Mouse (Mus musculus) heart, embryonic 11.5 days (tissue): ENCODE measurements around the gene Csta1. TPM values are rescaled to one million over a fixed set of nuclear protein-coding genes. Genes with fewer than 3 reads are reported as not detected.
"Not testable (repeated sequence)": the region's sequence is repeated elsewhere in the genome, so short reads cannot be mapped to it uniquely, and the experiment has no call there.

ENCODE experiments used
- ATAC-seq: fragments of 200-750 bp; cut with Nextera tagmentation; replicated peaks from 2 replicates; pipeline ENCODE4 v1.8.0; 2017; ENCODE audit warnings: moderate library complexity; ENCODE audit not compliant: insufficient number of reproducible peaks, low FRiP score, low TSS enrichment
- H3K27ac ChIP-seq: fragments of 300-500 bp; sonication (generic); 2 replicates; pipeline ENCODE4 v1.5.1; 2014; ENCODE audit warnings: mild to moderate bottlenecking, low read depth, low read length
- H3K27me3 ChIP-seq: fragments of 300-500 bp; sonication (generic); 2 replicates; pipeline ENCODE4 v1.6.1; 2014; ENCODE audit warnings: mild to moderate bottlenecking, low read length, mixed read lengths; ENCODE audit not compliant: control insufficient read depth, insufficient read depth
- H3K36me3 ChIP-seq: fragments of 300-500 bp; sonication (generic); 2 replicates; pipeline ENCODE4 v1.6.1; 2014; ENCODE audit warnings: mild to moderate bottlenecking, low read length, moderate library complexity, mixed read lengths; ENCODE audit not compliant: control insufficient read depth, insufficient read depth
- H3K4me1 ChIP-seq: fragments of 300-500 bp; sonication (generic); 2 replicates; pipeline ENCODE4 v1.6.1; 2014; ENCODE audit warnings: low read length; ENCODE audit not compliant: control insufficient read depth, insufficient read depth
- H3K4me2 ChIP-seq: fragments of 300-500 bp; sonication (generic); 2 replicates; pipeline ENCODE4 v1.6.1; 2014; ENCODE audit warnings: mild to moderate bottlenecking, moderate library complexity
- H3K4me3 ChIP-seq: fragments of 300-500 bp; sonication (generic); 2 replicates; pipeline ENCODE4 v1.5.1; 2014; ENCODE audit warnings: low read depth, low read length
- H3K9ac ChIP-seq: fragments of 300-500 bp; sonication (generic); 2 replicates; pipeline ENCODE4 v1.6.1; 2014; ENCODE audit warnings: mild to moderate bottlenecking, low read depth, low read length, moderate library complexity
- H3K9me3 ChIP-seq: fragments of 300-500 bp; sonication (generic); replicated peaks from 2 replicates; pipeline ENCODE4 v1.6.1; 2016; ENCODE audit warnings: low read length; ENCODE audit not compliant: control insufficient read depth
- WGBS: fragments of 180-500 bp; shearing (Covaris S2); extraction: QIAGEN DNeasy Blood & Tissue Kit; methylation state at CpG from one replicate; pipeline ENCODE4 v1.1.7; 2014; ENCODE audit not compliant: insufficient replicate concordance; 5-methylcytosine and 5-hydroxymethylcytosine counted together
- polyA plus RNA-seq: library from polyadenylated mRNA; unstranded; fragments of >200 nt; fragmentation: Nextera tagmentation; extraction: Ambion mirVana; gene quantifications from 2 replicates; pipeline ENCODE4 v1.2.1, GENCODE M21; 2014

Csta1 gene
- polyA plus RNA-seq, 1 experiment from 2014 or later = not detected

DNA sequence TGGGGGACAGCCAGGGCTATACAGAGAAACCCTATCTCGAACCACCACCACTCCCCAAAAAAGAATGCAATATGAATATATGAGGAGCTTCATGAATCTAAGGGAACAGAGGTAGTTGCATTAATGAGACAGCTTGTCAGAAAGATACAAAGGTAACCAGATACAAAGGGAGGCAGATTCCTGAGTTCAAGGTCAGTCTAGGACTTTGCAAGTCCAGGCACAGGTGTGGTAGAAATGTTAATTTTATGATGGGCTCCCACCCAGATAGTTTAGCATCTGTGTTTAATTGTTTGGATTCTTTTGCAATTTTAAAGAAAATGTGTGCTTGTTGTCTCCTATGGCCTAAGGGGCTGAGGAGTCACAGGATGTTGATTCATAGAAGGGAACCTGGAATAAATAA is 28.8 kb downstream of the Csta1 start:
- Histone ChIP-seq H3K27ac (no peak overlapping the region), H3K4me3 (no peak overlapping the region), H3K4me2 (no peak overlapping the region), H3K9me3 (peaks cover 4% of the 10 kb centered on the region), H3K9ac (no peak overlapping the region), H3K4me1 (no peaks in the 10 kb centered on the region), H3K36me3 (no peaks in the 10 kb centered on the region), H3K27me3 (no peaks in the 10 kb centered on the region)
- 69% methylated on average over 1 of the region's 1 CpGs for WGBS
- ATAC-seq = no peak

DNA sequence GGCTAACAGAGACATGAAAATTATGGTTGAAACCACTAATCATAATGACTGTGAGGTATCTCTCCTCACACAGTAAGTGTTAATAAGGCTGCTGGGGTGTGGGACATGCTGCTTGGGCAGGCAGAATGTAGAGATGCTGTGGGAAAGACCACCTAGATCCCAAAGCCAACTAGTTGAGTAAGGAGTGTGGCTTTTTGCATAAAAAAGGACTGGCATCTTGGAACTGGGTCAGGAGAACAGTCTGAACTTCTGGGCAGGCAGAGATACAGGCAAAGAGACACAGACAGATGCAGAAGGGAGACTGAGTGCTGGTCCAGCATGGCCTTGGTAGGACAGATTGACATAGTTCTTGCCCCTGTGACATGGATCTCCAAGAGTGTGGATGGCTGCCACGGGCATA is 29.5 kb downstream of the Csta1 start:
- no peak overlapping the region for H3K4me2 ChIP-seq
- no peak overlapping the region for H3K9ac ChIP-seq
- H3K4me3 ChIP-seq = no peak overlapping the region
- WGBS = 85% methylated on average over 1 of the region's 1 CpGs
- peaks cover 4% of the 10 kb centered on the region for H3K9me3 ChIP-seq
- ATAC-seq = no peak
- no peaks in the 10 kb centered on the region for H3K4me1 ChIP-seq
- no peaks in the 10 kb centered on the region for H3K27me3 ChIP-seq
- no peak overlapping the region for H3K27ac ChIP-seq
- no peaks in the 10 kb centered on the region for H3K36me3 ChIP-seq

DNA sequence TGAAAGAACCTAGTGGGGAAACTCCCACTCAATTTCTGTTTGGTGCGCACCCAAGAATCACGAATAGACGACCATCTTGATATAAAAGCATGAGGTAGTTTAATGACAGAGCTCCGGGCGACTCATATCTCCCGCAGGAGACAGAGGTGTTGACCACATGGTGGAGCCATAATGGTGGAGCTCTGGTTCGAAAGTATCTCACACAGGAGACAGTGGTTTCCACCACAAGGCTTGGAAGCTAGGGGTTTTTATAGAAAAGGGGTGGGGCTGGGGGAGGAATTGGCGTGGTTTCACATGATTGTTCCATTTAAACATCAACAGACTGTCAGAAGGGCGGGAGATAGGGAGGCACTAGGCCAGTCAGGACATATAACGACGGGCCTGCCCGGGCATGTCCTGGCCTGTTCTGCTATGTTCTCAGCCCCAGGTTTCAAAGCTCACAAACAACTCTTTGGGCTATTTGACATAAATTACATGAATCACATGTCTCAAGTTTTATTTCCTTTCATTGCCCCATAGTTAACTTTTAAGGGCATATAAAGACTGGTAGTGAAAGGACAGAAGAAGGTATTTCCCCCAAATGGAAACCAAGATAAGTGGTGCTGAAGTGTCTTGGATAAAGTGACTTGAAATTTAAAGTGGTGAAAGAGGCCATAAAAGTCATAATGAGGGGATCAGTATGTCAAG is 33.1 kb downstream of the Csta1 start:
- not testable (repeated sequence) for H3K36me3 ChIP-seq, H3K4me2 ChIP-seq, H3K27me3 ChIP-seq, H3K4me1 ChIP-seq, ATAC-seq, H3K4me3 ChIP-seq, H3K9me3 ChIP-seq, H3K9ac ChIP-seq, H3K27ac ChIP-seq
- WGBS = 87% methylated on average over 12 of the region's 12 CpGs

DNA sequence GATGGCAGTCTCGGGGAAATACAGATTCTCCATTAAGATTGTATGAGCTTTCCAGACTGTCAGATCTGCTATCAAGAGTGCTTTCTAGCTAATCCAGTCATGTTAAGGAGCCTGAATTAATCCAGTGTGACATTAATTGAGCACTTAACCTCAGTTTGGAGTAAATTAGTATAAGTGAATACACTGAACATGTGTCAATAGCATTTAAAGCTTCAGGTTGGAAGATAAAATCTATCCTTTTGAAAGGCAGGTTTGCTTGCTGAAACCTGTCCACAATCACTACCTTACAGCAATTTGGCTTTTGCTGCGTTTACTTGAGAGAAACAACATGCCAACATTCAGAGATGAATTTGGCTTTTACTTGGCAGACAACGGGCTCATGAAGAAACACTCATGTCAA is 37.0 kb downstream of the Csta1 start:
- H3K4me1 ChIP-seq = no peaks in the 10 kb centered on the region
- H3K27me3 ChIP-seq = no peaks in the 10 kb centered on the region
- ATAC-seq = no peak
- H3K4me3 ChIP-seq = no peak overlapping the region
- no peaks in the 10 kb centered on the region for H3K9me3 ChIP-seq
- no peak overlapping the region for H3K9ac ChIP-seq
- 88% methylated on average over 3 of the region's 3 CpGs for WGBS
- H3K27ac ChIP-seq = no peak overlapping the region
- H3K4me2 ChIP-seq = no peak overlapping the region
- H3K36me3 ChIP-seq = peaks cover 5% of the 10 kb centered on the region

DNA sequence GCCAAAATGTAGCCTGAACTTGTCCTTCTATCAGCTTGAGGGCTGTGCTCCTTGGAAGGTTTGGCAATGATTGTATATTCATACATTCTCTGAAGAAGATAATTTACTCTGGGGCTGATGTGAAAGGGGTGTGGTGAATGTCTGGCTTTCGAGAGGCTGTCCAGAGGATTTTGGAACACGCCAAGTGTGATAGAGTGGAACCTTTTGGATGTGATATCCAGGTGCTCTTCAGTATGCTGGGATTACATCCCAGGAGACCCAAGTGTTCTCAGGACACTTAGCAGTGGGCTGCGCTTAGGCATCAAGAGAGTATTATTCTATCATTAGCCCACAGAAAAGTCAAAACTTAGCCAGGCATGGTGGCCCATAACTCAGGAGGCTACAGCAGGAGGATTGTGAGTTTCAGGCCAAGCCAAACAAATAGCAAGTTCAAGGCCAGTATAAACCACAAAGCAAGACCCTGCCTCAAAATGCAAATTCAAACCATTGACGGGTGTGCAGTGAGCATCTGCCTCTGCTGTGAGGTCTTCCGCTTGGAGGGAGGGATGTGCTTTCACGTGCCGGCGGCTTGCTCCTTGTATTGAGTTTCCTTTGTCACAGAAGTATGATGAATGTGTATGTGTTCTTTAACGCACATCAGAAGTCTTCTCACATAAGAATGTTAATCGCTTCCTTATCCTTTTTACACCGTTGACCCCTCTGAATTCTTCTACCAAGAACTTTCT is 40.1 kb downstream of the Csta1 start:
- no peak for ATAC-seq
- Histone ChIP-seq H3K36me3 (peaks cover 13% of the 10 kb centered on the region), H3K27ac (no peak overlapping the region), H3K9me3 (no peaks in the 10 kb centered on the region), H3K4me1 (no peaks in the 10 kb centered on the region), H3K4me3 (no peak overlapping the region), H3K27me3 (no peaks in the 10 kb centered on the region), H3K9ac (no peak overlapping the region), H3K4me2 (no peak overlapping the region)
- WGBS = 88% methylated on average over 11 of the region's 11 CpGs

DNA sequence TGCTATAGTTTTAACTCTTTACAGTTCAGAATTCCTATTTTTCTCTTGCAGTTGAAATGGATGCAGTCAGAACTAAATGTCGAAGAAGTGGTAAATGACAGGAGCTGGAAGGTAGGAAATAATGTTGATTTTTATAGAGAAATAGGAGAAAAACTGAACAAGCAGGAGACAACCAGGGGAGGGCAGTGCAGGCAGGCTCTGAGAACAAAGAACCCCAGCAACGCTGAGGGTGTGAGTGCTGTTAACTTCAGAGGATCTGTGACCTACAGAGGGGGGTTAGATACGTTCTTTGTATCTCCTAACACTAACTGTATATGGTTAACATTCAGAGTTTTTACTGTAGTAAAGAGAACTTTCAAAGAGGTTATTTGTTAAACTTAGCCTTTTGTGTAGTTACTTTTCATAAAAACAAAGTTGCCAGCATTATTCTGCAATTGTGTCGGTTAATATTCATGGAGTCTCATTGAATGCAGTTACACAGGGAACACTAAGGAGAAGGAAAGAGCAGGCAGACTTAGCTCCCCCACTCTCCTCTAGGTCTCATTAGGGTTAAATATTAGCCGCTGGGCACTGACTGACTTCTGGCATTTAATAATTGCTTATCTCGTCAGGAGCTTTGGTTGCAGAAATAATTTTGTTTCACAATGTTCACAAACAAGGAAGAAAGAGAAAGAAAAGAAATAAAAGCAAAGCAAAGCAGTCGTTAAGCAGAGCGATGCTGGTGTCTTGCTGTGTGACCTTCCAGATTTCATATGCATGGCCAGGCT is 41.0 kb downstream of the Csta1 start:
- peaks cover 18% of the 10 kb centered on the region for H3K36me3 ChIP-seq
- no peaks in the 10 kb centered on the region for H3K9me3 ChIP-seq
- no peak overlapping the region for H3K4me3 ChIP-seq
- ATAC-seq = no peak
- H3K27ac ChIP-seq = no peak overlapping the region
- no peak overlapping the region for H3K4me2 ChIP-seq
- no peaks in the 10 kb centered on the region for H3K27me3 ChIP-seq
- 82% methylated on average over 8 of the region's 8 CpGs for WGBS
- H3K4me1 ChIP-seq = no peaks in the 10 kb centered on the region
- H3K9ac ChIP-seq = no peak overlapping the region

DNA sequence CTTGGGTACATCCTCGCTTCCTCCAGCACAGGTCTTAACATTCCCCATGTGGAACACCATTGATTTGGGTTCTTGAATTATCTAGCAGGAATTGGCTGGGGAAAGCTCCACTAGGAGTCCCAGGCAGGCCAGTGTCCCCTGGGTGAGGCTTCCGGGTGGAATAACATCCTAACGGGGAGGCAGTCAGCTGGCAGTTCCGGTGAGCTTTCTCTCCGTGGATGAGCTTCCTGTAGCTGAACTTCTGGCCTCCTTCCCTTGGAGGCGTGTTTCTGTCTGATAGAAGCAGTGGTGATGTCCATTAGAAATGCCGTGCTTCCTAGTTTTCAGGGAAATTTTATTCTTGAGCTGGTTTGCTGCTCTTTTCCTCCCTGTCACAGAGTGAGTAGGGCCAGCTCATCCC is 42.0 kb downstream of the Csta1 start:
- WGBS = 83% methylated on average over 7 of the region's 7 CpGs
- Histone ChIP-seq H3K27ac (no peak overlapping the region), H3K9ac (no peak overlapping the region), H3K4me1 (no peaks in the 10 kb centered on the region), H3K36me3 (peaks cover 20% of the 10 kb centered on the region), H3K9me3 (no peaks in the 10 kb centered on the region), H3K27me3 (no peaks in the 10 kb centered on the region), H3K4me2 (no peak overlapping the region), H3K4me3 (no peak overlapping the region)
- no peak for ATAC-seq

DNA sequence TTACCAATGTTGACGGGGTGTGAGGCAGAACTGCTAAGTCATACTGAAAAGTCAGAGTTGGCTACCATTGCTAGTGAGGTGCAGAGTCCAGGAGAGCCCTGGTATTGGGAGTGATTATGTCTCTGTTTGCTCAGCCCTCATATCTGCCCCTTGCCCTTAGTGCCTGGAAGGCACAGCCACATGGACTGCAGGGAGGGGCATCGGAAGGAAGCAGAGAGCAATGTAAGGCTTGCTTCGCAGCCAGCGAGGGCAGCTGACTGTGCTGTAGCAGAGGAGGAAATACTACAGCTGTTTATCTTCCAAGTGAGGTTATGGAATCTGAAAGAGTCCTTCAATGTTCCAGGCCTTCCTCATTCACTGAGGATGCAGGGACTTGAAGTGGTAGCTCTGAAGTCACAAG is 43.2 kb downstream of the Csta1 start:
- no peak for ATAC-seq
- Histone ChIP-seq H3K27ac (no peak overlapping the region; the same call in 1 of the 2 replicates), H3K4me3 (no peak overlapping the region), H3K36me3 (peaks cover 20% of the 10 kb centered on the region), H3K9me3 (no peaks in the 10 kb centered on the region), H3K4me2 (no peak overlapping the region), H3K27me3 (no peaks in the 10 kb centered on the region), H3K9ac (no peak overlapping the region), H3K4me1 (no peaks in the 10 kb centered on the region)
- WGBS = 81% methylated on average over 4 of the region's 4 CpGs
